Comparison of ENCODE assay signal across 12 mouse cellular contexts in the genomic region with DNA sequence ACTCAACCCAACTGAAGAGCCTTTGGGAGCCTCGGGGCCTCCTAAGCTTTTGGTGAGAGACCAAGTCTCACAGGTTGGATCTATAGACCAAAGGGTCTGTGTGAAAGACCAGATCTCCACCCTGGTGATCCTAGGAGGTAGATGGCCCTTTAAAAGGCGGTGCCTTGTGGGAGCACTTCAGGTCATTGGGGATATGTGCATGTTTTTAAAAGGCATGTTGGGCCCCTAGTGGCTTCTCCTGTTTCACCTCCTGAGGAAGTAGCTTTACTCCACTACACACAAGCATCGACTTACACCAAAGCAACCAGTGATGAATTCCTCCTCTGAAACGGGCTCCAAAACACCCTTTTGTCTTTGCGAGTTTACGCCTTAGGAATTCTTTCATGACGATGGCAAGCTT.
A peak's percentile ranks its signal among the peaks of the same experiment; 100 is the strongest.
DNase-seq lines count a peak whose midpoint lies in the region; ATAC-seq and TF ChIP-seq lines count a peak whose summit lies in the region.
"Had no signal": no experiment of that assay in that cellular context is flagged by ENCODE, and none has a peak within 500 bp of the region (broad histone marks: within the 10 kb centered on the region; RNA-seq: fewer than 3 reads in every experiment).

No protein-coding gene starts in this region.

- no peak overlapping the region for H3K27ac ChIP-seq in hindbrain, embryonic 11.5 days (ENCODE audit: low read depth, low read length)
- H3K27ac ChIP-seq in hindbrain, postnatal 0 days: no peak overlapping the region
- peak overlapping the region; percentile 90 for H3K27ac ChIP-seq in lung, embryonic 16.5 days (ENCODE audit: low read length)
- H3K27ac ChIP-seq in embryonic facial prominence, embryonic 14.5 days (replicated peaks; ENCODE audit: low read depth, low read length): peak overlapping the region; percentile 40
- peak overlapping the region; percentile 28; the same call in 1 of the 2 replicates for H3K27ac ChIP-seq in stomach, embryonic 14.5 days (ENCODE audit: low read length)
- H3K27ac ChIP-seq: heart, adult 2 months; limb, embryonic 13.5 days had no signal

- no peaks in the 10 kb centered on the region for H3K36me3 ChIP-seq in hindbrain, embryonic 11.5 days (ENCODE audit: control insufficient read depth, insufficient read depth, low read length)
- no peaks in the 10 kb centered on the region for H3K36me3 ChIP-seq in hindbrain, postnatal 0 days (ENCODE audit: insufficient read depth, low read length)
- no peaks in the 10 kb centered on the region for H3K36me3 ChIP-seq in lung, embryonic 16.5 days (ENCODE audit: control insufficient read depth, insufficient read depth, low read length)
- H3K36me3 ChIP-seq in embryonic facial prominence, embryonic 14.5 days (ENCODE audit: control insufficient read depth, insufficient read depth, low read length): no peaks in the 10 kb centered on the region
- no peaks in the 10 kb centered on the region for H3K36me3 ChIP-seq in stomach, embryonic 14.5 days (ENCODE audit: control insufficient read depth, insufficient read depth, low read length)

- H3K27me3 ChIP-seq in hindbrain, embryonic 11.5 days (ENCODE audit: control insufficient read depth, insufficient read depth, low read length): no peaks in the 10 kb centered on the region
- no peaks in the 10 kb centered on the region for H3K27me3 ChIP-seq in hindbrain, postnatal 0 days (ENCODE audit: insufficient read depth, low read length)
- no peaks in the 10 kb centered on the region for H3K27me3 ChIP-seq in lung, embryonic 16.5 days (ENCODE audit: control insufficient read depth, insufficient read depth, low read depth, low read length)
- H3K27me3 ChIP-seq in embryonic facial prominence, embryonic 14.5 days (replicated peaks; ENCODE audit: control insufficient read depth, insufficient read depth, low read length): no peaks in the 10 kb centered on the region
- no peaks in the 10 kb centered on the region for H3K27me3 ChIP-seq in stomach, embryonic 14.5 days (ENCODE audit: control insufficient read depth, insufficient read depth, low read length)
- H3K27me3 ChIP-seq: limb, embryonic 13.5 days had no signal

- 65% methylated on average over 7 of the region's 7 CpGs for WGBS in hindbrain, embryonic 11.5 days
- 77% methylated on average over 7 of the region's 7 CpGs for WGBS in hindbrain, postnatal 0 days
- WGBS in lung, embryonic 16.5 days: 41% methylated on average over 7 of the region's 7 CpGs
- WGBS in embryonic facial prominence, embryonic 14.5 days: 43% methylated on average over 7 of the region's 7 CpGs
- 57% methylated on average over 7 of the region's 7 CpGs for WGBS in stomach, embryonic 14.5 days

- H3K4me3 ChIP-seq in hindbrain, embryonic 11.5 days (ENCODE audit: low read depth, low read length): no peak overlapping the region
- no peak overlapping the region for H3K4me3 ChIP-seq in hindbrain, postnatal 0 days (ENCODE audit: low read length)
- H3K4me3 ChIP-seq in lung, embryonic 16.5 days (ENCODE audit: low read length): no peak overlapping the region
- H3K4me3 ChIP-seq in embryonic facial prominence, embryonic 14.5 days (ENCODE audit: low read depth, low read length): no peak overlapping the region
- no peak overlapping the region for H3K4me3 ChIP-seq in stomach, embryonic 14.5 days (ENCODE audit: low read depth, low read length)
- H3K4me3 ChIP-seq: heart, adult 2 months; limb, embryonic 13.5 days had no signal

- no peaks in the 10 kb centered on the region for H3K4me1 ChIP-seq in hindbrain, embryonic 11.5 days (replicated peaks; ENCODE audit: control insufficient read depth, insufficient read depth, low read length)
- H3K4me1 ChIP-seq in hindbrain, postnatal 0 days (ENCODE audit: insufficient read depth, low read length): peaks cover 11% of the 10 kb centered on the region; the same call in 1 of the 2 replicates
- H3K4me1 ChIP-seq in lung, embryonic 16.5 days (replicated peaks; ENCODE audit: control insufficient read depth, insufficient read depth, low read length): peaks cover 7% of the 10 kb centered on the region
- H3K4me1 ChIP-seq in embryonic facial prominence, embryonic 14.5 days (ENCODE audit: control insufficient read depth, insufficient read depth, low read length): peaks cover 28% of the 10 kb centered on the region
- H3K4me1 ChIP-seq in stomach, embryonic 14.5 days (ENCODE audit: control insufficient read depth, insufficient read depth, low read length): peaks cover 8% of the 10 kb centered on the region; the same call in 1 of the 2 replicates

- TF ChIP-seq CTCF in hindbrain, postnatal 0 days (IDR thresholded peaks at IDR 0.05; ENCODE audit: low read depth): no peak

- ATAC-seq in hindbrain, embryonic 11.5 days (ENCODE audit: low FRiP score): no peak
- ATAC-seq in hindbrain, postnatal 0 days: no peak
- peak; percentile 11; the same call in 1 of the 2 replicates for ATAC-seq in lung, embryonic 16.5 days (ENCODE audit: low read depth)
- peak; percentile 56; the same call in 1 of the 2 replicates for ATAC-seq in embryonic facial prominence, embryonic 14.5 days (ENCODE audit: low read depth)
- ATAC-seq in stomach, embryonic 14.5 days (ENCODE audit: insufficient number of reproducible peaks, insufficient read depth, low FRiP score, low read depth): no peak

- no peaks in the 10 kb centered on the region for H3K9me3 ChIP-seq in hindbrain, embryonic 11.5 days (ENCODE audit: control insufficient read depth, low read length)
- no peaks in the 10 kb centered on the region for H3K9me3 ChIP-seq in hindbrain, postnatal 0 days (ENCODE audit: low read length)
- peaks cover 3% of the 10 kb centered on the region; the same call in 1 of the 2 replicates for H3K9me3 ChIP-seq in lung, embryonic 16.5 days (ENCODE audit: control insufficient read depth, low read length)
- H3K9me3 ChIP-seq in embryonic facial prominence, embryonic 14.5 days (ENCODE audit: control insufficient read depth, low read length): 0 out of 2 replicates have a peak, but pooled peaks cover 5% of the 10 kb centered on the region
- H3K9me3 ChIP-seq in stomach, embryonic 14.5 days (ENCODE audit: control insufficient read depth, low read depth, low read length): no peaks in the 10 kb centered on the region

- no peak overlapping the region for H3K9ac ChIP-seq in hindbrain, embryonic 11.5 days (ENCODE audit: low read depth, low read length)
- H3K9ac ChIP-seq in hindbrain, postnatal 0 days (replicated peaks; ENCODE audit: low read length): no peak overlapping the region
- no peak overlapping the region for H3K9ac ChIP-seq in lung, embryonic 16.5 days (ENCODE audit: low read length)
- H3K9ac ChIP-seq in embryonic facial prominence, embryonic 14.5 days (ENCODE audit: low read depth, low read length): no peak overlapping the region
- H3K9ac ChIP-seq in stomach, embryonic 14.5 days (replicated peaks; ENCODE audit: low read depth, low read length): no peak overlapping the region
- H3K9ac ChIP-seq: limb, embryonic 13.5 days had no signal

- H3K4me2 ChIP-seq in hindbrain, embryonic 11.5 days (replicated peaks; ENCODE audit: low read depth, low read length): no peak overlapping the region
- H3K4me2 ChIP-seq in hindbrain, postnatal 0 days (ENCODE audit: low read depth, low read length): no peak overlapping the region
- H3K4me2 ChIP-seq in lung, embryonic 16.5 days (ENCODE audit: low read depth, low read length): no peak overlapping the region
- no peak overlapping the region for H3K4me2 ChIP-seq in embryonic facial prominence, embryonic 14.5 days (ENCODE audit: low read depth, low read length)
- H3K4me2 ChIP-seq in stomach, embryonic 14.5 days (replicated peaks; ENCODE audit: low read depth, low read length): no peak overlapping the region
- H3K4me2 ChIP-seq: limb, embryonic 13.5 days had no signal

- peak; percentile 50 for DNase-seq in hindbrain, embryonic 11.5 days (ENCODE audit: low spot score)
- no peak for DNase-seq in hindbrain, postnatal 0 days (ENCODE audit: low spot score)
- no peak for DNase-seq in lung, adult 18-20 months
- DNase-seq in embryonic facial prominence, embryonic 14.5 days (ENCODE audit: low spot score): peak; percentile 83
- DNase-seq in adrenal gland, adult (ENCODE audit: inconsistent age in 2 of 2, low spot score in 1 of 2): no peak
- DNase-seq in right cerebral cortex, postnatal 14 days: no peak
- DNase-seq: cerebellum, adult 9-11 months; thymus, postnatal 25 days had no signal

Comparison
In these comparisons a context has a peak if more than half of its experiments do, and no peak if none do; other contexts are left out.
1. DNase-seq: peak in hindbrain, embryonic 11.5 days (single experiment) and embryonic facial prominence, embryonic 14.5 days (single experiment); none in hindbrain, postnatal 0 days (single experiment), lung, adult 18-20 months (0 of 2), adrenal gland, adult (0 of 2) and right cerebral cortex, postnatal 14 days (single experiment).
2. ATAC-seq: peak in lung, embryonic 16.5 days (single experiment) and embryonic facial prominence, embryonic 14.5 days (single experiment); none in hindbrain, embryonic 11.5 days (single experiment), hindbrain, postnatal 0 days (single experiment) and stomach, embryonic 14.5 days (single experiment).
3. H3K27ac ChIP-seq: peak in lung, embryonic 16.5 days (single experiment), embryonic facial prominence, embryonic 14.5 days (single experiment) and stomach, embryonic 14.5 days (single experiment); none in hindbrain, embryonic 11.5 days (single experiment) and hindbrain, postnatal 0 days (single experiment).